Mouse (Mus musculus) hindbrain, embryonic 14.5 days (tissue): Measurements from ENCODE around the gene Tprn. TPM values are rescaled to one million over a fixed set of nuclear protein-coding genes. Genes with fewer than 3 reads are reported as not detected.
"Not testable (repeated sequence)": the region's sequence is repeated elsewhere in the genome, so short reads cannot be mapped to it uniquely, and the experiment has no call there.

ENCODE experiments used
- ATAC-seq: fragments of 200-750 bp; cut with Nextera tagmentation; 2 replicates; pipeline ENCODE4 v1.8.0; 2017; ENCODE audit warnings: moderate number of reproducible peaks, mild to moderate bottlenecking, moderate TSS enrichment, moderate library complexity; ENCODE audit not compliant: low FRiP score
- DNase-seq: peaks from one replicate; pipeline ENCODE4 v3.0.0-alpha.2; 2015; ENCODE audit warnings: low spot score
- H3K27ac ChIP-seq: fragments of 300-500 bp; sonication (generic); 2 replicates; pipeline ENCODE4 v1.5.1; 2014; ENCODE audit warnings: mild to moderate bottlenecking, moderate library complexity
- H3K27me3 ChIP-seq: fragments of 300-500 bp; sonication (generic); 2 replicates; pipeline ENCODE4 v1.6.1; 2014; ENCODE audit warnings: mild to moderate bottlenecking, low read length, mixed read lengths; ENCODE audit not compliant: control insufficient read depth, insufficient read depth
- H3K36me3 ChIP-seq: fragments of 300-500 bp; sonication (generic); replicated peaks from 2 replicates; pipeline ENCODE4 v1.6.1; 2014; ENCODE audit not compliant: control insufficient read depth, insufficient read depth
- H3K4me1 ChIP-seq: fragments of 300-500 bp; sonication (generic); replicated peaks from 2 replicates; pipeline ENCODE4 v1.6.1; 2014; ENCODE audit warnings: antibody characterized with exemption, low read length, mixed read lengths; ENCODE audit not compliant: control insufficient read depth, insufficient read depth
- H3K4me2 ChIP-seq: fragments of 300-500 bp; sonication (generic); replicated peaks from 2 replicates; pipeline ENCODE4 v1.6.1; 2014; ENCODE audit warnings: mild to moderate bottlenecking, moderate library complexity
- H3K4me3 ChIP-seq: fragments of 300-500 bp; sonication (generic); replicated peaks from 2 replicates; pipeline ENCODE4 v1.5.1; 2014; ENCODE audit warnings: mild to moderate bottlenecking, low read length
- H3K9ac ChIP-seq: fragments of 300-500 bp; sonication (generic); 2 replicates; pipeline ENCODE4 v1.6.1; 2014
- H3K9me3 ChIP-seq: fragments of 300-500 bp; sonication (generic); 2 replicates; pipeline ENCODE4 v1.6.1; 2016; ENCODE audit warnings: low read length; ENCODE audit not compliant: control insufficient read depth
- WGBS: fragments of 180-500 bp; shearing (Covaris S2); extraction: QIAGEN DNeasy Blood & Tissue Kit; methylation state at CpG from one replicate; pipeline ENCODE4 v1.1.7; 2014; 5-methylcytosine and 5-hydroxymethylcytosine counted together
- polyA plus RNA-seq: library from polyadenylated mRNA; unstranded; fragments of >200 nt; fragmentation: Nextera tagmentation; extraction: Ambion mirVana; gene quantifications from 2 replicates; pipeline ENCODE4 v1.2.1, GENCODE M21; 2014

The Tprn gene
- polyA plus RNA-seq, 1 experiment from 2014 or later = 14.7 TPM

DNA sequence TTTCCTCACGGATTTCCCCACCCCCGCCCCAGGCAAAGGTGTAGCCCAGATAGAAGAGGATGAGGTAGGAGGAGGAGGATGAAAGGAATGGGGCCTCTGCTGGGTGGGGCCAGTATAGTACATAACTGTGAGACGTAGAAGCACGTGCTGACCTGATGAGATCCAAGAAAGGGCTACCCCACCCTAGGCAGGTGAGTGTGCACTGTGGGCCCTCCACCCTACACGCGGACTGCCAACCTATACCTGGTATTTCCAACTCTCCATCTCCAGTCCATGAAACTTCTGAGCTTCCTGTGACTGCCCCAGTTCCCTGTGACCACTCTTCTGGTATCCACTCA, 21.0 kb upstream of the Tprn start:
- H3K27ac ChIP-seq = peak overlapping the region; percentile 60; the same call in 1 of the 2 replicates
- no peak for DNase-seq
- peaks cover 22% of the 10 kb centered on the region for H3K4me1 ChIP-seq
- 17% methylated on average over 6 of the region's 6 CpGs for WGBS
- no peaks in the 10 kb centered on the region for H3K9me3 ChIP-seq
- H3K27me3 ChIP-seq = peaks cover 6% of the 10 kb centered on the region; the same call in 1 of the 2 replicates
- H3K9ac ChIP-seq = peak overlapping the region; percentile 87
- H3K36me3 ChIP-seq = peaks cover 24% of the 10 kb centered on the region
- ATAC-seq = peak; percentile 5; the same call in 1 of the 2 replicates
- H3K4me2 ChIP-seq = peak overlapping the region; percentile 86
- peak overlapping the region; percentile 72 for H3K4me3 ChIP-seq

DNA sequence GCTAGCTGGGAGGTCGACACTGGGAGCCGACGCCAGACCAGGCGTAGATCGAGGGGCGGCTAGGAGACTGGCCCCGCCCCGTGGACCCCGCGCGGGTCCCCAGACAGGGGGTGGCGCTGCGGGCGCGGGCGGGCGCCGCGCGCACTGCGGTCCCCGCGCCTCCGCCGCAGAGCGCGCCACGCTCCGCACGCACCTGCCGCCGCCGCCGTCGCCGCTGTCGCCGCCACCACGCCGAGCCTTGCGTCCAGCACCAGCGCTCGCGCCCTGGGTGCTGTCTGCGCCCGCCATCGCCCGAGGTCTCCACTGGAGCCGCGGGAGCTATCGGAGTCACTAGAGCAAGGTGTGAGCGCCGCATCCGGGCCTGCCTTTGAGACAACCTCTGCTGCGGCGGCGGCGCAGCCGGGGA, 20.3 kb upstream of the Tprn start, which contains the start of the genes Rnf208 and Cysrt1:
TSS of gene Rnf208 (plus strand) at position 155 of the 406 bp plus-strand sequence.
TSS of gene Cysrt1 (minus strand) at position 352 of the 406 bp plus-strand sequence.
- DNase-seq = peak; percentile 60
- Histone ChIP-seq H3K4me3 (peak within 1 kb of the TSS; percentile 72), H3K27ac (peak within 1 kb of the TSS; percentile 60), H3K4me1 (peaks cover 22% of the 10 kb centered on the region), H3K27me3 (peaks cover 6% of the 10 kb centered on the region; the same call in 1 of the 2 replicates), H3K4me2 (peak within 1 kb of the TSS; percentile 86), H3K9ac (peak within 1 kb of the TSS; percentile 87), H3K36me3 (peaks cover 30% of the 10 kb centered on the region), H3K9me3 (no peaks in the 10 kb centered on the region)
- under 1% methylated on average over 33 of the region's 59 CpGs for WGBS
- peak; percentile 67 for ATAC-seq

DNA sequence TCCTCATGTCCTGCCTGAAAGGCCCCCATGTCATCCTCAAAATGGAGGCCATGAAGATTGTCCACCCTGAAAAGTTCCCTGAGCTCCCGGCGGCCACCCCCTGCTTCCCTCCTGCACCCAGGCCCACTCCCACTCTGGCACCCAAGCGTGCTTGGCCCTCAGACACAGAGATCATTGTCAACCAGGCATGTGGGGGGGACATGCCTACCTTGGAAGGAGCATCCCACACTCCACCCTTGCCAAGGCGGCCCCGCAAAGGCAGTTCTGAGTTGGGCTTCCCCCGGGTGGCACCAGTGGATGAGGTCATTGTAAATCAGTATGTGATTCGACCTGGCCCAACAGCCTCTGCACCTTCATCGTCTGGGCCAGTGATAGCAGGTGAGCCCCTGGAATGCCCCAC, 19.1 kb upstream of the Tprn start:
- 79% methylated on average over 8 of the region's 8 CpGs for WGBS
- no peak for DNase-seq

DNA sequence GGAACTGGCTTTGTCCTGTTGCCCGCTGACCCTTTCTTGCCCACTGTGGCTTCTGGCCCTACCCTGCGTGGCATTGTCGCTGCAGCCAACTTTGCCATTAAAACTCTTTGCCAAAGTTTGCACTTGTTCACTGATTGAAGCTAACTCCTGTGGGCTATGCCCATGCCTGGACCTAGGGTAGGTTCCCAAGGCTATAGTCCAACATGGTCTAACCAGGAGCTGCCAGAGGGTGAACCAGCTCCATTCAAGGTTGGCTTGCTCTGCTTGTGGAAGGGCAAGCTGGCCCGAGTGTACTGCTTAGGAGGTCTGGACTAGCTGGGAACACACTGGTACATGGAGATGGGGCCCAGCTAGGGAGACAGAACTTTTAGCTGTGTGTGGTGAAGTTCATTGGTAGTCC, 18.3 kb upstream of the Tprn start:
- Histone ChIP-seq H3K4me2 (no peak overlapping the region), H3K27ac (no peak overlapping the region), H3K9ac (no peak overlapping the region), H3K36me3 (peaks cover 49% of the 10 kb centered on the region), H3K27me3 (no peaks in the 10 kb centered on the region), H3K4me1 (peaks cover 22% of the 10 kb centered on the region), H3K4me3 (no peak overlapping the region), H3K9me3 (no peaks in the 10 kb centered on the region)
- WGBS = 91% methylated on average over 4 of the region's 4 CpGs
- no peak for DNase-seq
- ATAC-seq = no peak

More for the DNA sequence above, 19.1 kb upstream of the Tprn start:
- peak overlapping the region; percentile 86 for H3K4me2 ChIP-seq
- no peaks in the 10 kb centered on the region for H3K9me3 ChIP-seq
- no peak overlapping the region for H3K27ac ChIP-seq
- peaks cover 41% of the 10 kb centered on the region for H3K36me3 ChIP-seq
- ATAC-seq = no peak
- peak overlapping the region; percentile 72; the same call in 1 of the 2 replicates for H3K4me3 ChIP-seq
- H3K9ac ChIP-seq = peak overlapping the region; percentile 87; the same call in 1 of the 2 replicates
- H3K27me3 ChIP-seq = no peaks in the 10 kb centered on the region
- peaks cover 22% of the 10 kb centered on the region for H3K4me1 ChIP-seq

DNA sequence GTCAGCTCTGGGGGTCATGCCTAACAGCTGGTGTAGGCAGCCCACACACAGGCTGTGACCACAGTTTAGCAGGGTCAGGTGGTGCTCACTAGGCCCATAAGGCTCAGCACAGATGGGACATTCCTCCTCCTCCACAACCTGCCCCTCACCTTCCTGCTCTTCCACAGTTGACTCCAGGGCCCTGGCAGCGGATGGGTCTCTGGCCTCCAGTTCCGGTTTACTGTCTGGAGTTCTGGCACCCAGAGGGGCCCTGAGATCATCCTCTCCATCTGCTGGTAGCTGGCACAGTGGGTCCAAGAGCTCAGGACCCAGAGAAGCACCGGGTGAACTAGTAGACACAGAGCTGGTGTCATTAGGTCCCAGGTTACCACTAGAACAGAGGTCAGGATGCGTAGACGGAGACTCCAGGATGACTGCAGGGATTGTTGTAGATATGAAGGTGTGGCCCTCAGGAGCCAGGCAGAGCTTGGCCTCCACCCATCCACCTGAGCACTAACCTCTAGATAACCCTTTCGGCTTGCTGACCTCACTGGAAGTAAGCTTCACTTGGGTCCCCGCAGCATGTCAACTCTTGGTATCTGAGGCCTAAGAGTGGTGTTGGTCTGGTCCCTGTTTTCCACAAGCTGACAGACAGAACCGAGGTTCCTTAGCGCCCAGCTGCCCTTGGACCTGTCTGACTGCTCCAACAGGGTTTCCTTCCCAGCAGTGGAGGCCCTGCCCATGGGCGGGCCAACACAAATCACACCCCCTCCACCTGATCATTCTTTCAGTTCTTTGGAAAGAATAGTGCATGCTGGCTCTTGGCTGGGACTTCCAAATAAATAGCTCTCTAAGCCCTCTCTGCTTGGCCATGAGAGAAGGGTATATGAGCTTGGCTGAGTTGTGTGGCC, 16.0 kb upstream of the Tprn start, which contains the start of gene AL732309.1:
TSS of gene AL732309.1 (minus strand) at position 681 of the 890 bp plus-strand sequence.
- H3K27ac ChIP-seq = no peak within 1 kb of the TSS
- H3K27me3 ChIP-seq = no peaks in the 10 kb centered on the region
- H3K4me1 ChIP-seq = peaks cover 16% of the 10 kb centered on the region
- no peaks in the 10 kb centered on the region for H3K9me3 ChIP-seq
- no peak within 1 kb of the TSS for H3K9ac ChIP-seq
- DNase-seq (no peak), ATAC-seq (no peak)
- no peak within 1 kb of the TSS for H3K4me2 ChIP-seq
- WGBS = 95% methylated on average over 10 of the region's 10 CpGs
- H3K4me3 ChIP-seq = no peak within 1 kb of the TSS
- H3K36me3 ChIP-seq = peaks cover 70% of the 10 kb centered on the region

DNA sequence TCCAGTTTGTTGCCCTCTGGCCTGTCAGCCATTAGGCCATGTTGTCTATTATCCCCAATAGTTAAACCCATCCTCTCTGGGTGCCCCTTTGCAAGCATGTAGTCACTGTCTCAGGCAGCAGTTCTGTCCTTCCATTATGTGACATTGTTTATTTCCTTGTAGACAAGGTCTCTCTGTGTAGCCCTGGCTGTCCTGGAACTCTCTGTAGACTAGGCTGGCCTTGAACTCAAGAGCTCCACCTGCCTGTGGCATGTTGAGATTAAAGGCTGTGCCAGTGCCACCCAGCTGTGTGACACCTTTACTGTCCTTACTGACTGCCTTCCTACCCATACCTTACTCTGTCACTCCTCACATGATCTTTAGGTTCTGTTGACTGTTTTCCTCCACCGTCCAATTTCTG, 10.1 kb upstream of the Tprn start:
- Histone ChIP-seq H3K9ac (no peak overlapping the region), H3K27ac (no peak overlapping the region), H3K27me3 (no peaks in the 10 kb centered on the region), H3K9me3 (no peaks in the 10 kb centered on the region), H3K4me3 (no peak overlapping the region), H3K4me1 (peaks cover 15% of the 10 kb centered on the region), H3K4me2 (no peak overlapping the region), H3K36me3 (peaks cover 52% of the 10 kb centered on the region)
- WGBS = 93% methylated on average over 1 of the region's 1 CpGs
- ATAC-seq = no peak
- DNase-seq = no peak

DNA sequence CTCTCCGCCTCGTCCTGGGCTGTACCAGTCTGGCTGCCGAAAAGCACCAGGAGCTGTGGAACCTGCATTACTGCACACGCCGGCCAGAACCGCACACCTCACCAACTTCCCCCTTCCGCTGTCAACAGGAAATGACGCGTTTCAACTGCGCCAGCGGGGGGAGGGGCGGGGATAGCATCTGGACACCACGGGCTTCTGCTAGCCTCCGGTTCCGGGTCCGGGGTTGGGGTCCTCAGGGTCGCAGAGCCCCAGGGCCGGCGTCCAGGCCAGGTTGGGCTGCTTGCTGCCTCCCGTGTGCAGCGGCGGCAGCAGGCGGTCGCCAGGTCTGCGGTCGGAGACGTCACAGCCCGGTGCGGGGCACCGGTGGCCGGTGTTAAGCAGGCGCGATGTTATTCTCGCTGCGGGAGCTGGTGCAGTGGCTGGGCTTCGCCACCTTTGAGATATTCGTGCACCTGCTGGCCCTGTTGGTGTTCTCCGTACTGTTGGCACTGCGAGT, 7.1 kb upstream of the Tprn start, which contains the start of gene Tmem203:
TSS of gene Tmem203 (plus strand) at position 156 of the 496 bp plus-strand sequence.
- peak within 1 kb of the TSS; percentile 100 for H3K4me2 ChIP-seq
- H3K4me1 ChIP-seq = peaks cover 15% of the 10 kb centered on the region
- peaks cover 23% of the 10 kb centered on the region for H3K36me3 ChIP-seq
- under 1% methylated on average over 39 of the region's 39 CpGs for WGBS
- ATAC-seq = peak; percentile 90
- peak within 1 kb of the TSS; percentile 72 for H3K27ac ChIP-seq
- H3K9me3 ChIP-seq = no peaks in the 10 kb centered on the region
- H3K4me3 ChIP-seq = peak within 1 kb of the TSS; percentile 70
- peak within 1 kb of the TSS; percentile 73 for H3K9ac ChIP-seq
- DNase-seq = peak; percentile 94
- no peaks in the 10 kb centered on the region for H3K27me3 ChIP-seq

DNA sequence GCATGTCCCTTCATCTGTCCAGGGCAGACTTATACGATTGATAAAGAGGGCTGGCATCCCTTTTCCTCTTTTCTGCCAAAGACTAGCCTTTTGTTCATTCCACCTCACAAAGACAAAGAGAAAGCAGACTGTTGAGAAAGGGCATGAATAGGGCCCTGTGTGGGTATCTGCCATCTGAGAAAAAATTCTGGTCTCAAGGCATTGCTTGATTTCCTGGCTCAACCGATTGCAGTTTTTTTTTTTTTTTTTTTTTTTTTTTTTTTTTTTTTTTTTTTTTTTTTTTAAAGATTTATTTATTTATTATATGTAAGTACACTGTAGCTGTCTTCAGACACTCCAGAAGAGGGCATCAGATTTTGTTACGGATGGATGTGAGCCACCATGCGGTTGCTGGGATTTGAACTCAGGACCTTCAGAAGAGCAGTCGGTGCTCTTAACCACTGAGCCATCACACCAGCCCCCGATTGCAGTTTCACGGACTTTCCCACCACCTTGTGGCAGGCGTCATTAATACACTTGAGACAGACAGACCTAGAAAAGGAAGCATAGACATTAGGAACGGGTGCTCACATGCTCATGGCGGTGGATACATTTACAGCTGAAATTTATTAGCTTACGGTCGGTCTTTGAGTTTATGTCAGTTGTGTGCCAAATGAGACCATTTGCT, 5.8 kb upstream of the Tprn start:
- DNase-seq, ATAC-seq, H3K27ac ChIP-seq, H3K27me3 ChIP-seq, H3K9me3 ChIP-seq: not testable (repeated sequence)
- Histone ChIP-seq H3K4me2 (peak overlapping the region; percentile 100), H3K9ac (peak overlapping the region; percentile 73), H3K36me3 (peaks cover 12% of the 10 kb centered on the region), H3K4me3 (peak overlapping the region; percentile 70), H3K4me1 (peaks cover 15% of the 10 kb centered on the region)
- 61% methylated on average over 11 of the region's 12 CpGs for WGBS

DNA sequence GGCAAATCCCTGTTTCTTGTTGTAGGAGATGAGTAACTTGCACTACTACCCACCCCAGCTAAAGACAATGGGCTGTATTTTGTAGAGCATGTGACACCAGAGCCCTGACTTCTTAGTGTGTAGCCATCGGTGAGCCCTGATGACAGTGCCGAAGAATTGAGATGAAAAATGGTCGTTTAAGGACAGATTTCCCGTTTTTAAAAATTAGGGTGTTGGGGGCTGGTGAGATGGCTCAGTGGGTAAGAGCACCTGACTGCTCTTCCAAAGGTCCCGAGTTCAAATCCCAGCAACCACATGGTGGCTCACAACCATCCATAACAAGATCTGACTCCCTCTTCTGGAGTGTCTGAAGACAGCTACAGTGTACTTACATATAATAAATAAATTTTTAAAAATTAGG, 5.2 kb upstream of the Tprn start:
- H3K4me2 ChIP-seq, H3K9me3 ChIP-seq, H3K36me3 ChIP-seq, H3K27me3 ChIP-seq, H3K27ac ChIP-seq, ATAC-seq, H3K9ac ChIP-seq, DNase-seq, H3K4me3 ChIP-seq: not testable (repeated sequence)
- H3K4me1 ChIP-seq = peaks cover 15% of the 10 kb centered on the region
- WGBS = 91% methylated on average over 5 of the region's 5 CpGs
